Mouse (Mus musculus): ENCODE data around the gene Glipr1l3. TPM values are rescaled to one million over a fixed set of nuclear protein-coding genes. Genes with fewer than 3 reads are reported as not detected.
"Not testable (repeated sequence)": the region's sequence is repeated elsewhere in the genome, so short reads cannot be mapped to it uniquely, and the experiment has no call there.

Gene Glipr1l3
- not detected in 2 replicates for polyA plus RNA-seq (2012; rRNA removed)

GRCm38 (mm10) chr10:112159882-112160560 lies at the start of gene Glipr1l3:
Glipr1l3 (minus strand) TSS chr10:112160327.
- DNase-seq (ENCODE audit: low spot score), result peak; percentile 24

DNA sequence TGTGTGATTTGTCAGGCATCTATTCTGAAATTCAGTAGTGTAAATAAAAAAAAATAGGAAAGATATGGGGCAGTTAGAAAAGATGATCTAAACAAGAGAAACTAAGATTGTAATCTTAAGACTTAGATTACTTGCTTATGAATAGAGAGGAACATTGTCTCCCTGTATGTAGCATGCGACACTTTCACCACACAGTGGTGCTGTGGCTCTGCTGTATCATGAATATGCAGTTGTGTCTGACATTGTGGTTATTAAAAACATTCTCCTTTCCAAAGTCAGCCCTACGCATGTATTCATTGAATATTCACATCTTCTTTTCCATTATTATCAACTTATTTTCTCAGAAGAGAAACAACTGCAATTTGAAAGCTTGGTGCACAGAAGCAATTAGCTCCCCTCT lies 43.3 kb upstream of the Glipr1l3 start:
- DNase-seq (ENCODE audit: low spot score), result no peak

DNA sequence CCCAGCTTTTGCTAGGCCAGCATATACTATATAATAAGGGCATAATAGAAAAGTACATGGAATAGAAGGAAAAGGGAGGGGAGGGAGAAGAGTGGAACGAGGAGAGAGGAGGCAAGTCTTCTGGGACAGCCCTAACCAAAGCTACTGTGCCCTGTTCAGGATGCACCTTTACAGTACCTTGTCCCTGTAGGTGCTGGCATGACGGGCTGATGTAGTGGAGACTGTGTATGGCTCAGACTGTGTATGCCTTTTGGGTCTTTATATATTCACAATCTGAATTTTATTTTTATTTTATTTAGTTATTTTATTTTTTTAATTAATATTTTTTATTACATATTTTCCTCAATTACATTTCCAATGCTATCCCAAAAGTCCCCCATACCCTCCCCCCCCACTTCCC lies 33.8 kb upstream of the Glipr1l3 start:
- DNase-seq (ENCODE audit: low spot score), result not testable (repeated sequence)

- not testable (repeated sequence) for DNase-seq (ENCODE audit: low spot score)
These were observed 16.9 kb upstream of the Glipr1l3 start for GRCm38 (mm10) chr10:112177027-112177426.

- no peak for DNase-seq (ENCODE audit: low spot score)
These were observed 3.1 kb upstream of the Glipr1l3 start, which contains the start of gene Caps2 for GRCm38 (mm10) chr10:112163168-112163766. Caps2 (plus strand) TSS chr10:112163621.

DNA sequence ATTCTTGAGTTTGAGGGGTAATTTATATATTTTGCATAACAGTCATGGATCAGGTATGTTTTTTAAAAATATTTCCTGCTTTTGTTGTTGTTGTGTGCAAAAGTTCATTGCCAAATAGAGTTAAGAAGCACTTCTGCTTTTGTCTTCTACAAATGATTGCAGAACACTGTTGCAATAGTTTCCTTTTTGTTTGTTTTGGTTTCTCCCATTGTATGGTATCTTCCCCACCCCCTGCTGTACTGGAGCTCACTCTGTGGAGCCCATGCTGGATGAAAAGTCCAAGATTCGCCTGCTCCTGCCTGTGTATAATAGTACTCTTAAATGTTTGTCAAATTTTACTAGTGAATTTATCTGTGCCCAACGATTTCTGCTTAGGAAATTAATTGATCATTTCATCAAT lies 20.3 kb downstream of the Glipr1l3 start:
- DNase-seq (ENCODE audit: low spot score), result no peak

DNA sequence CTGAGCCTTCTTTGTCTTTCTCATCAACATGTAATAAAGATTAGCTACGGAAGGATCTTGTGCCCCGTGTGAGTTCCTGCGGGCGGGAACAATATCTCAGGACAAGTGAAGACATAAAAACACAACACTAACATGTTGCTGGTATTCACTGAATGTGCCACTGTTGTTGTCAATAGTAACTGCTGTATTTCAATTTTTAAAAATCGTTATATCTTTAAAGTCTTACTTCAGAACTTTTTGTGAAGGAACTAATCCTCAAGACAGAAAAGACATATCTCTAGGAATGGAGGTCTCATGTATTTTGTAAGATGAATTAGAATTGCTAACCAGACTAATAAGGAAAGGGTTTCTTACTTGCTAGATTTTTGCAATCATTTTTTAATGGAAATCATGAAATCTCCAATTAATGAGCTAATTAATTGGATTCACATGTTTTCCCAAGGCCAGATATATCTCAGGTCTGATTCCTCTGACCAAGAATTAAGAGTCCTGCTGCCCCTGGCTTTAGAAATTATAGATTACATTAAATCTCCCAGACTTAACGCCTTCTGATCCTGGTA lies 21.2 kb downstream of the Glipr1l3 start:
- DNase-seq (ENCODE audit: low spot score), result no peak

DNA sequence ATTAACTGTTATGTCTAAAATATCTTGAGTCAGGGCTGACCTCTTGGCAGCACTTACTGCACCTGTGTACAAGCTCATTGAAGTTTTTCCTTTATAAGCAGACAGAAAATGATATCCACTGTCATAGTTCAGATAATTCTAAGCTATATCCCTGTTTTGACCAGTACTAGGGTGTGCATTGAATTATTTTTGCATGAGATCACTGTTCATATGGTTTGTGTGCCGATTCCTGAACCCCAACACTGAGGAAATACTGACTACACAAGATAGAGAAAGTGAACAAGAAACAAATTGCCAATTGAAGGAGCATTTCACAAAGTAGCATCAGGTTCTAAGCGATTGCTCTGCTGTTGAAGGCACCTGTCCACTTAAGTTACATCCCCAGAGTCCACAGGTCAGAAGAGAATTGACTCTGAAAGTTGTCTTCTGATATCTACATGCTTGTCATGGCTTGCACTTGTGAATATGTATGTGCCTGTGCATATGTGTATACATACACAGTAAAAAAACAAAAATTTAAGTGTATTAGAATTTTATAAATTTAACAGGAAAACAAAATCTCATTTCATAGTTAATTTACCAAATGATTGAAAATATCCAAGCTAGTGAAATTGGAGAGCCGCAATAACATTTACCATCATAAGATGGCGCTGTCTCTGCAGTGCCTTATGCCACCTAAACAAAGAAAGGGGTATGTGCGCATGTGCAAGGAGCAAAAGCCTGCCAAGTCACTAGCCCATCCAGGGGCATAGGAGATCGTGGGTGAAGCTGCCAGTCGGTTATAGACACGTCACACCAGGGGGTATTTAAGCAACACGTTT lies 21.9 kb downstream of the Glipr1l3 start:
- no peak for DNase-seq (ENCODE audit: low spot score)

DNA sequence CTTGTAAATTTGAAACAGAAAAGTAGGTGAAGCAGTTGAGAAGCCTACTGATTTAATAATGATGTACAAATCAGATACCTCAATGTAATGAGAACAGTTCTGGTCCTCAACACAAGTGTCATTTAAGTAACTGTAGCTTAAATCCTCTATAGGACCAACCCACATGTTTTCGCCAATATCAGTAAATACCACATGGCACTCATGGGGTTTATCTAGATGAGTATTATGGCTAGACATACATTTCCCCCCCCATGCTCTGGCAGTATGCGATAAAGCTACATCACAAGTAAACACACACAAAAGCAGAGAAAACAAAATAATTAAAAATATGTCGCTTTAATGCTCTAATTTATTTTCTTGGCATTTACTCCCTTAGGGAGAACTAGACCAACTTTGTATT lies 27.9 kb downstream of the Glipr1l3 start:
- no peak for DNase-seq (ENCODE audit: low spot score)

DNA sequence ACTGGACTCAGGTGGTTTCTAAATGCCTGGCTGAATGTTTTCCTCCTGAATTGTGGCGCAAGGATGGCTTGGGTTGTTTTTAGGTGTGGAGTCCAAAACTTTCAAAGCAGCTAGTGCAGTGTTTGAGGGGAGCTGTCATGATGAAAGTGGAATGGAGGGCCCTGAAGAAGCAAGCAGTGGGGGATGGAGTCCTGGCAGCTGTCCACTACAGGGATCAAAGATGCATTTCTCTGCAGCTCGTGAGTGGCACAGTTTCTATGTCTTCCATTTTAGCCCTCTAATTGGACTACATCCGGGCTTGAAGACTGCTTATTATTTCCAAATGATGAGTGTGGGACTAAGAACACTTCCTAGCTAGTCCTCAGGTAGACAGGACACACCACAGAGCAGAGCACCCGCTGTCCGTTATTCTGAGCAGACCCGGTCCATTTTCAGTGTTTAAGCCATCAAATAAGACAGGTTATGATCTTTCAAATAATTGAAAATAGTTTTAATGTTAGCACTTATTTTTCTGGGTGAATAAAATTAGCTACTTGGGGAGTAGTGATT lies 32.4 kb downstream of the Glipr1l3 start:
- not testable (repeated sequence) for DNase-seq (ENCODE audit: low spot score)

DNA sequence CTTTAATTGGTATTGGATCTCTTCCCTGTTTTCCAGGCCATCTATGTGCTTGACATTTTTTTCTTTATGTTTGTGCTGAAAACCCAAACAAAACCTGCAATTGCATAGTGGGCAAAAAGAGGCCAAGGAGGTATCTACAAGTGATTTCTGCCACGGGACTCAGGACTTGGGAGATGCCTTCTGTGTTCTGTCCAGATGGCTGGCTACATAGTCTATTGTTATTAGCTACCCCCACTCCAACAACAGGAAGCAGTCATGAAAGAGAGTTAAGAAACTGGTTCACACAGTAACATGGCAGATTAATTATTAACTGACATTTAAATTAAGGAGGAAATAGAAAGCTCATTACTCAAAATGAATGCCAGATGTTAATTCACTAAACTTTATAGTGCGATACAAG lies 35.0 kb downstream of the Glipr1l3 start:
- not testable (repeated sequence) for DNase-seq (ENCODE audit: low spot score)

DNA sequence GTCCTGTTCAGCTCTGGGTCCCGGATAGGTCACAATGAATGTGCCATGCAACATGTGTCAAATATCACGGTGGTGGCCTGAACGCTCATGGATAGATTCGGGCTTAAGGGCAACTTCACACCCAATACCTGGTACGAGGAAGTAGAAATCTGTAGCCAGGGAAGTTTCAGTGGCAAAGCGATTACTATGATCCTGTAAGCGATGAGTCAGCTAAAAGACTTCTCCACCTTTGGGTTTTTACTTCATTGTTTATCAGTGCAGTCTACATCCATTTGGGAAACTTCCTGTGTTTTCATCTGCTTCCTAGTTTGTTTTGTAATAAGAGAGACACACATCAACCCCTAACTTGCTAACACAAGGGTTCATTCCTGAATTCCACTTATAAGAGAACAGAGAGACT lies 49.7 kb downstream of the Glipr1l3 start:
- no peak for DNase-seq (ENCODE audit: low spot score)

DNA sequence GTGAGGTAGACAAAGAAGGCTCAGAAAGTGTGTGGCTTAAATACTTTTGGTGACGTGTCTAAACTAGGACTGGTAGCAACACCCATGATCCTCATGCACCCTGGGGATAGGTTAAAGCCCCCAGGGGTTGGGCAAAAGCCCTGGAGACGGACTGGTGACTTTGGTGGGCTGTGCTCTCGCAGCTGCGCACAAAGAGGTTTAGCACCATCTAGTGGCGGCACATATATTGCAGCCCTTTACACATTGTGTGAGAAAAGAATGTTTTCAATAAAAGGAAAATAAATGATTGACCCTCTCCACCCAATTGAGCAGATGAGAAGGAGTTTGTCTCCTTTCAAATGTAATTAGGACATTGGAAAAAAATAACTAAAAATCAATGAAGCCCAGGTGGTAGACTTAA lies 54.3 kb downstream of the Glipr1l3 start:
- not testable (repeated sequence) for DNase-seq (ENCODE audit: low spot score)

Other genes with a start within 250 kb of the Glipr1l3 start
- gene Krr1, start 187.7 kb downstream of the Glipr1l3 start, polyA plus RNA-seq (2012; rRNA removed), result 24.4 and 26.9 TPM in 2 replicates
- gene Glipr1, start 157.7 kb downstream of the Glipr1l3 start, polyA plus RNA-seq (2012; rRNA removed), result 48.5 and 55.4 TPM in 2 replicates
- gene Glipr1l1, start 100.1 kb downstream of the Glipr1l3 start, polyA plus RNA-seq (2012; rRNA removed), result not detected in 2 replicates
- not detected in 2 replicates for gene Glipr1l2, start 77.0 kb downstream of the Glipr1l3 start, polyA plus RNA-seq (2012; rRNA removed)
- 0.40 and 0.52 TPM in 2 replicates for gene Caps2, start 3.3 kb upstream of the Glipr1l3 start, polyA plus RNA-seq (2012; rRNA removed)
- 1.8 and 2.2 TPM in 2 replicates for gene Kcnc2, start 110.8 kb upstream of the Glipr1l3 start, polyA plus RNA-seq (2012; rRNA removed)

All from urinary bladder, adult 2 months (tissue).